ENCODE assay signal across 22 mouse cellular contexts in the genomic region with DNA sequence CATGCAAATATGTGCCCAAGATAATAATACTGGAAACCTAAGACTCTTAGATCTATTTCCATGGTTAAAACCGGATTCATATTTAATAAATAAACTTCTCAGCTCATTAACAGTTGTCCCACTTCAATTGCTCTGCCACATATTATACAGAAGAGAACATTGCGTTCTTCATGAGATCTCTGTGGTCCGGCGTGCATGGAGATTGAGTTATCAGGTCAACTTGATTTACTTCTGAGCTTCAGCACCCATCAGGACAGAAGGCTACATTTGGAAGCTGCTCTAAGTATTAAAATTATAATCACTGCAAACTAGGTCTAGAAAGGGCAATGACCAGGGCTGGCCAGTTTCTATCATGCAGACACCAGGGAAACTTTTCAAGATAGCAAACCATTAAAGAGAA.
DNase-seq lines count a peak whose midpoint lies in the region; ATAC-seq and TF ChIP-seq lines count a peak whose summit lies in the region.
"Had no signal": no experiment of that assay in that cellular context is flagged by ENCODE, and none has a peak within 500 bp of the region (broad histone marks: within the 10 kb centered on the region; RNA-seq: fewer than 3 reads in every experiment).

No protein-coding gene starts in this region.

- H3K4me3 ChIP-seq in kidney, postnatal 0 days (replicated peaks; ENCODE audit: low read depth, low read length), result no peak overlapping the region
- H3K4me3 ChIP-seq in kidney, embryonic 16.5 days (ENCODE audit: low read length), result no peak overlapping the region
- no peak overlapping the region for H3K4me3 ChIP-seq in liver, adult 2 months (ENCODE audit: insufficient read depth, low read depth, low read length)
- no peak overlapping the region for H3K4me3 ChIP-seq in liver, embryonic 12.5 days
- H3K4me3 ChIP-seq in hindbrain, embryonic 14.5 days (replicated peaks; ENCODE audit: low read length), result no peak overlapping the region
- H3K4me3 ChIP-seq: embryonic facial prominence, embryonic 12.5 days; embryonic facial prominence, embryonic 15.5 days; hindbrain, embryonic 12.5 days had no signal

- H3K27me3 ChIP-seq in kidney, postnatal 0 days (ENCODE audit: insufficient read depth, low read length), result no peaks in the 10 kb centered on the region
- H3K27me3 ChIP-seq in kidney, embryonic 16.5 days (ENCODE audit: insufficient read depth, low read length), result no peaks in the 10 kb centered on the region
- H3K27me3 ChIP-seq in liver, adult 2 months (ENCODE audit: control insufficient read depth, insufficient read depth, low read length), result no peaks in the 10 kb centered on the region
- H3K27me3 ChIP-seq in liver, embryonic 12.5 days (replicated peaks), result no peaks in the 10 kb centered on the region
- no peaks in the 10 kb centered on the region for H3K27me3 ChIP-seq in hindbrain, embryonic 14.5 days (ENCODE audit: control insufficient read depth, insufficient read depth, low read length)
- H3K27me3 ChIP-seq: embryonic facial prominence, embryonic 12.5 days; embryonic facial prominence, embryonic 15.5 days had no signal

- H3K4me2 ChIP-seq in kidney, postnatal 0 days (ENCODE audit: low read length), result no peak overlapping the region
- H3K4me2 ChIP-seq in kidney, embryonic 16.5 days (replicated peaks; ENCODE audit: low read depth, low read length), result no peak overlapping the region
- H3K4me2 ChIP-seq in liver, embryonic 12.5 days, result no peak overlapping the region
- H3K4me2 ChIP-seq in hindbrain, embryonic 14.5 days (replicated peaks), result no peak overlapping the region
- H3K4me2 ChIP-seq: embryonic facial prominence, embryonic 12.5 days; embryonic facial prominence, embryonic 15.5 days; heart, embryonic 11.5 days; hindbrain, embryonic 12.5 days had no signal

- no peak overlapping the region for H3K27ac ChIP-seq in kidney, postnatal 0 days
- no peak overlapping the region for H3K27ac ChIP-seq in kidney, embryonic 16.5 days (ENCODE audit: low read length)
- H3K27ac ChIP-seq in liver, adult 2 months (replicated peaks; ENCODE audit: insufficient read depth, low read depth, low read length), result no peak overlapping the region
- H3K27ac ChIP-seq in liver, embryonic 12.5 days, result no peak overlapping the region
- H3K27ac ChIP-seq in hindbrain, embryonic 14.5 days, result no peak overlapping the region
- H3K27ac ChIP-seq: embryonic facial prominence, embryonic 12.5 days; embryonic facial prominence, embryonic 15.5 days; hindbrain, embryonic 12.5 days had no signal

- TF ChIP-seq CTCF in kidney, postnatal 0 days (IDR thresholded peaks at IDR 0.05; ENCODE audit: low read depth), result no peak
- TF ChIP-seq CTCF in liver, adult 2 months (IDR thresholded peaks at IDR 0.05; ENCODE audit: low read depth, low read length), result no peak

- H3K9ac ChIP-seq in kidney, postnatal 0 days (ENCODE audit: low read depth, low read length), result no peak overlapping the region
- no peak overlapping the region for H3K9ac ChIP-seq in kidney, embryonic 16.5 days (replicated peaks; ENCODE audit: low read length)
- H3K9ac ChIP-seq in liver, adult 2 months (ENCODE audit: low read depth, low read length), result no peak overlapping the region
- no peak overlapping the region for H3K9ac ChIP-seq in liver, embryonic 12.5 days
- H3K9ac ChIP-seq in hindbrain, embryonic 14.5 days, result no peak overlapping the region
- H3K9ac ChIP-seq: embryonic facial prominence, embryonic 12.5 days; embryonic facial prominence, embryonic 15.5 days; forebrain, postnatal 0 days; hindbrain, embryonic 12.5 days had no signal

- no peaks in the 10 kb centered on the region for H3K9me3 ChIP-seq in kidney, postnatal 0 days (replicated peaks; ENCODE audit: low read length)
- H3K9me3 ChIP-seq in kidney, embryonic 16.5 days (ENCODE audit: low read length), result no peaks in the 10 kb centered on the region
- H3K9me3 ChIP-seq in liver, embryonic 12.5 days (replicated peaks), result no peaks in the 10 kb centered on the region
- H3K9me3 ChIP-seq in hindbrain, embryonic 14.5 days (ENCODE audit: control insufficient read depth, low read length), result no peaks in the 10 kb centered on the region
- H3K9me3 ChIP-seq: embryonic facial prominence, embryonic 12.5 days; embryonic facial prominence, embryonic 15.5 days; hindbrain, embryonic 12.5 days had no signal

- peak; percentile 19 for DNase-seq in gastrocnemius, postnatal 25 days
- no peak for DNase-seq in gastrocnemius, postnatal 10 days
- DNase-seq in kidney, postnatal 0 days (ENCODE audit: low spot score), result peak; percentile 57
- DNase-seq in liver, adult 2 months (ENCODE audit: extremely low read depth, low read depth, low spot score), result peak; percentile 53
- no peak for DNase-seq in hindbrain, embryonic 14.5 days (ENCODE audit: low spot score)
- DNase-seq: adrenal gland, adult 2 months; adrenal gland, postnatal 14 days; cerebellum, adult 11 months; cerebellum, adult 2 months; cerebellum, adult 9-11 months; cerebellum, postnatal 25 days; forebrain, postnatal 0 days; heart, adult 11 months had no signal

- 71% methylated on average over 4 of the region's 4 CpGs for WGBS in kidney, postnatal 0 days
- WGBS in kidney, embryonic 16.5 days, result 80% methylated on average over 4 of the region's 4 CpGs
- 91% methylated on average over 4 of the region's 4 CpGs for WGBS in liver, adult 2 months
- WGBS in liver, embryonic 12.5 days (ENCODE audit: insufficient replicate concordance), result 75% methylated on average over 4 of the region's 4 CpGs
- 94% methylated on average over 4 of the region's 4 CpGs for WGBS in hindbrain, embryonic 14.5 days

- no peak for ATAC-seq in kidney, postnatal 0 days (replicated peaks; ENCODE audit: low FRiP score, low read depth)
- ATAC-seq in kidney, embryonic 16.5 days (ENCODE audit: low FRiP score, low TSS enrichment), result no peak
- ATAC-seq in liver, embryonic 12.5 days, result no peak
- no peak for ATAC-seq in hindbrain, embryonic 14.5 days (ENCODE audit: low FRiP score)
- ATAC-seq: CD4-positive, CD25-positive, alpha-beta regulatory T cell, adult 4 months; forebrain, embryonic 14.5 days; forebrain, postnatal 0 days; hindbrain, embryonic 16.5 days had no signal

- no peaks in the 10 kb centered on the region for H3K36me3 ChIP-seq in kidney, postnatal 0 days (ENCODE audit: insufficient read depth, low read length)
- H3K36me3 ChIP-seq in kidney, embryonic 16.5 days (ENCODE audit: insufficient read depth, low read length), result no peaks in the 10 kb centered on the region
- H3K36me3 ChIP-seq in liver, adult 2 months (ENCODE audit: control insufficient read depth, insufficient read depth, low read length), result no peaks in the 10 kb centered on the region
- H3K36me3 ChIP-seq in liver, embryonic 12.5 days, result no peaks in the 10 kb centered on the region
- no peaks in the 10 kb centered on the region for H3K36me3 ChIP-seq in hindbrain, embryonic 14.5 days (replicated peaks; ENCODE audit: control insufficient read depth, insufficient read depth)
- H3K36me3 ChIP-seq: embryonic facial prominence, embryonic 12.5 days; embryonic facial prominence, embryonic 15.5 days; hindbrain, embryonic 12.5 days had no signal

- no peaks in the 10 kb centered on the region for H3K79me2 ChIP-seq in liver, adult 2 months (ENCODE audit: control insufficient read depth, insufficient read depth, low read length)

- TF ChIP-seq POLR2A in liver, adult 2 months (IDR thresholded peaks at IDR 0.05; ENCODE audit: extremely low read depth, insufficient read depth, low read length), result no peak

- H3K4me1 ChIP-seq in kidney, postnatal 0 days (replicated peaks; ENCODE audit: insufficient read depth, low read length), result peaks cover 4% of the 10 kb centered on the region; the same call in 1 of the 2 replicates
- peaks cover 8% of the 10 kb centered on the region; the same call in 1 of the 2 replicates for H3K4me1 ChIP-seq in kidney, embryonic 16.5 days (ENCODE audit: insufficient read depth, low read length)
- H3K4me1 ChIP-seq in liver, adult 2 months (ENCODE audit: control insufficient read depth, insufficient read depth, low read length), result no peaks in the 10 kb centered on the region
- no peaks in the 10 kb centered on the region for H3K4me1 ChIP-seq in liver, embryonic 12.5 days
- 0 out of 2 replicates have a peak, but pooled peaks cover 4% of the 10 kb centered on the region for H3K4me1 ChIP-seq in hindbrain, embryonic 14.5 days (replicated peaks; ENCODE audit: control insufficient read depth, insufficient read depth, low read length)
- H3K4me1 ChIP-seq: embryonic facial prominence, embryonic 15.5 days had no signal

Comparison
In these comparisons a context has a peak if more than half of its experiments do, and no peak if none do; other contexts are left out.
1. DNase-seq: peak in gastrocnemius, postnatal 25 days (single experiment), kidney, postnatal 0 days (single experiment) and liver, adult 2 months (single experiment); none in gastrocnemius, postnatal 10 days (single experiment) and hindbrain, embryonic 14.5 days (single experiment).